Mouse (Mus musculus): ENCODE measurements at regions not wholly inside any gene's neighbourhood (a gene's known extent, or its start where the extent isn't known, plus 50 kb on each side); places are given as distances from the start of the nearest gene placed in this dataset.
"Not testable (repeated sequence)": the region's sequence is repeated elsewhere in the genome, so short reads cannot be mapped to it uniquely, and the experiment has no call there.

GRCm38 (mm10) chr2:116526203-116526602, 352.3 kb upstream of the Tmco5 start:
- not testable (repeated sequence) for H3K9ac ChIP-seq (ENCODE audit: low read length); H3K9me3 ChIP-seq (ENCODE audit: control insufficient read depth, low read length); DNase-seq (ENCODE audit: low spot score); H3K36me3 ChIP-seq (ENCODE audit: control insufficient read depth, insufficient read depth, low read length); H3K4me3 ChIP-seq (ENCODE audit: low read depth, low read length); H3K4me1 ChIP-seq (ENCODE audit: control insufficient read depth, insufficient read depth, low read length); H3K4me2 ChIP-seq (ENCODE audit: low read depth, severe bottlenecking); H3K27ac ChIP-seq (replicated peaks; ENCODE audit: low read depth, low read length); ATAC-seq (ENCODE audit: insufficient number of reproducible peaks, low FRiP score, low TSS enrichment, low read depth); H3K27me3 ChIP-seq (ENCODE audit: control insufficient read depth, insufficient read depth, low read length)
- WGBS: 88% methylated on average over 1 of the region's 3 CpGs

GRCm38 (mm10) chr2:116536453-116536852, 342.0 kb upstream of the Tmco5 start:
- DNase-seq (ENCODE audit: low spot score): peak; percentile 15
- ATAC-seq (ENCODE audit: insufficient number of reproducible peaks, low FRiP score, low TSS enrichment, low read depth): no peak
- peaks cover 18% of the 10 kb centered on the region for H3K9me3 ChIP-seq (ENCODE audit: control insufficient read depth, low read length)
- WGBS: 85% methylated on average over 1 of the region's 1 CpGs
- no peaks in the 10 kb centered on the region for H3K4me1 ChIP-seq (ENCODE audit: control insufficient read depth, insufficient read depth, low read length)
- H3K4me2 ChIP-seq (ENCODE audit: low read depth, severe bottlenecking): no peak overlapping the region
- H3K9ac ChIP-seq (ENCODE audit: low read length): no peak overlapping the region
- H3K4me3 ChIP-seq (ENCODE audit: low read depth, low read length): no peak overlapping the region
- H3K36me3 ChIP-seq (ENCODE audit: control insufficient read depth, insufficient read depth, low read length): no peaks in the 10 kb centered on the region
- H3K27ac ChIP-seq (replicated peaks; ENCODE audit: low read depth, low read length): no peak overlapping the region
- H3K27me3 ChIP-seq (ENCODE audit: control insufficient read depth, insufficient read depth, low read length): no peaks in the 10 kb centered on the region

GRCm38 (mm10) chr2:116559350-116559749, 319.1 kb upstream of the Tmco5 start:
- Histone ChIP-seq H3K27ac (replicated peaks; ENCODE audit: low read depth, low read length) (no peak overlapping the region), H3K9me3 (ENCODE audit: control insufficient read depth, low read length) (no peaks in the 10 kb centered on the region), H3K36me3 (ENCODE audit: control insufficient read depth, insufficient read depth, low read length) (no peaks in the 10 kb centered on the region), H3K27me3 (ENCODE audit: control insufficient read depth, insufficient read depth, low read length) (no peaks in the 10 kb centered on the region), H3K9ac (ENCODE audit: low read length) (no peak overlapping the region), H3K4me1 (ENCODE audit: control insufficient read depth, insufficient read depth, low read length) (no peaks in the 10 kb centered on the region), H3K4me3 (ENCODE audit: low read depth, low read length) (no peak overlapping the region), H3K4me2 (ENCODE audit: low read depth, severe bottlenecking) (no peak overlapping the region)
- no peak for DNase-seq (ENCODE audit: low spot score)
- no peak for ATAC-seq (ENCODE audit: insufficient number of reproducible peaks, low FRiP score, low TSS enrichment, low read depth)

- Histone ChIP-seq H3K4me3 (ENCODE audit: low read depth, low read length) (no peak overlapping the region), H3K27me3 (ENCODE audit: control insufficient read depth, insufficient read depth, low read length) (no peaks in the 10 kb centered on the region), H3K4me1 (ENCODE audit: control insufficient read depth, insufficient read depth, low read length) (no peaks in the 10 kb centered on the region), H3K4me2 (ENCODE audit: low read depth, severe bottlenecking) (no peak overlapping the region), H3K36me3 (ENCODE audit: control insufficient read depth, insufficient read depth, low read length) (no peaks in the 10 kb centered on the region), H3K9me3 (ENCODE audit: control insufficient read depth, low read length) (no peaks in the 10 kb centered on the region), H3K9ac (ENCODE audit: low read length) (no peak overlapping the region), H3K27ac (replicated peaks; ENCODE audit: low read depth, low read length) (no peak overlapping the region)
- ATAC-seq (ENCODE audit: insufficient number of reproducible peaks, low FRiP score, low TSS enrichment, low read depth) (0 out of 2 replicates have a peak, but pooled peaks have one; percentile 47), DNase-seq (ENCODE audit: low spot score) (no peak)
- 20% methylated on average over 2 of the region's 2 CpGs for WGBS
Measured at GRCm38 (mm10) chr2:116583989-116584388, 294.5 kb upstream of the Tmco5 start.

- 87% methylated on average over 11 of the region's 11 CpGs for WGBS
- Histone ChIP-seq H3K4me1 (ENCODE audit: control insufficient read depth, insufficient read depth, low read length) (no peaks in the 10 kb centered on the region), H3K4me2 (ENCODE audit: low read depth, severe bottlenecking) (no peak overlapping the region), H3K9me3 (ENCODE audit: control insufficient read depth, low read length) (no peaks in the 10 kb centered on the region), H3K36me3 (ENCODE audit: control insufficient read depth, insufficient read depth, low read length) (no peaks in the 10 kb centered on the region), H3K27ac (replicated peaks; ENCODE audit: low read depth, low read length) (no peak overlapping the region), H3K4me3 (ENCODE audit: low read depth, low read length) (no peak overlapping the region), H3K9ac (ENCODE audit: low read length) (no peak overlapping the region), H3K27me3 (ENCODE audit: control insufficient read depth, insufficient read depth, low read length) (no peaks in the 10 kb centered on the region)
- DNase-seq (ENCODE audit: low spot score) (no peak), ATAC-seq (ENCODE audit: insufficient number of reproducible peaks, low FRiP score, low TSS enrichment, low read depth) (no peak)
Measured at GRCm38 (mm10) chr2:116586203-116586959, 292.1 kb upstream of the Tmco5 start.

GRCm38 (mm10) chr2:116605869-116606268, 272.6 kb upstream of the Tmco5 start:
- no peak for ATAC-seq (ENCODE audit: insufficient number of reproducible peaks, low FRiP score, low TSS enrichment, low read depth)

GRCm38 (mm10) chr2:116639935-116640334, 238.6 kb upstream of the Tmco5 start:
- ATAC-seq (ENCODE audit: insufficient number of reproducible peaks, low FRiP score, low TSS enrichment, low read depth) (peak; percentile 92), DNase-seq (ENCODE audit: low spot score) (peak; percentile 50)
- H3K9ac ChIP-seq (ENCODE audit: low read length): no peak overlapping the region
- H3K4me2 ChIP-seq (ENCODE audit: low read depth, severe bottlenecking): no peak overlapping the region
- 0 out of 2 replicates have a peak, but pooled peaks cover 2% of the 10 kb centered on the region for H3K27me3 ChIP-seq (ENCODE audit: control insufficient read depth, insufficient read depth, low read length)
- WGBS: 13% methylated on average over 5 of the region's 5 CpGs
- H3K36me3 ChIP-seq (ENCODE audit: control insufficient read depth, insufficient read depth, low read length): no peaks in the 10 kb centered on the region
- H3K27ac ChIP-seq (replicated peaks; ENCODE audit: low read depth, low read length): no peak overlapping the region
- no peaks in the 10 kb centered on the region for H3K4me1 ChIP-seq (ENCODE audit: control insufficient read depth, insufficient read depth, low read length)
- H3K4me3 ChIP-seq (ENCODE audit: low read depth, low read length): no peak overlapping the region
- H3K9me3 ChIP-seq (ENCODE audit: control insufficient read depth, low read length): no peaks in the 10 kb centered on the region

More at GRCm38 (mm10) chr2:116605869-116606268, 272.6 kb upstream of the Tmco5 start:
- 86% methylated on average over 5 of the region's 5 CpGs for WGBS
- Histone ChIP-seq H3K4me1 (ENCODE audit: control insufficient read depth, insufficient read depth, low read length) (no peaks in the 10 kb centered on the region), H3K4me3 (ENCODE audit: low read depth, low read length) (no peak overlapping the region), H3K27ac (replicated peaks; ENCODE audit: low read depth, low read length) (no peak overlapping the region), H3K27me3 (ENCODE audit: control insufficient read depth, insufficient read depth, low read length) (no peaks in the 10 kb centered on the region), H3K9me3 (ENCODE audit: control insufficient read depth, low read length) (no peaks in the 10 kb centered on the region), H3K4me2 (ENCODE audit: low read depth, severe bottlenecking) (no peak overlapping the region), H3K9ac (ENCODE audit: low read length) (no peak overlapping the region), H3K36me3 (ENCODE audit: control insufficient read depth, insufficient read depth, low read length) (no peaks in the 10 kb centered on the region)
- no peak for DNase-seq (ENCODE audit: low spot score)

GRCm38 (mm10) chr2:116652106-116652505, 226.4 kb upstream of the Tmco5 start:
- Histone ChIP-seq H3K36me3 (ENCODE audit: control insufficient read depth, insufficient read depth, low read length) (no peaks in the 10 kb centered on the region), H3K4me2 (ENCODE audit: low read depth, severe bottlenecking) (no peak overlapping the region), H3K27ac (replicated peaks; ENCODE audit: low read depth, low read length) (no peak overlapping the region), H3K4me1 (ENCODE audit: control insufficient read depth, insufficient read depth, low read length) (no peaks in the 10 kb centered on the region), H3K9ac (ENCODE audit: low read length) (no peak overlapping the region), H3K9me3 (ENCODE audit: control insufficient read depth, low read length) (no peaks in the 10 kb centered on the region), H3K4me3 (ENCODE audit: low read depth, low read length) (no peak overlapping the region), H3K27me3 (ENCODE audit: control insufficient read depth, insufficient read depth, low read length) (no peaks in the 10 kb centered on the region)
- 79% methylated on average over 6 of the region's 6 CpGs for WGBS
- ATAC-seq (ENCODE audit: insufficient number of reproducible peaks, low FRiP score, low TSS enrichment, low read depth) (no peak), DNase-seq (ENCODE audit: low spot score) (no peak)

- DNase-seq (ENCODE audit: low spot score) (no peak), ATAC-seq (ENCODE audit: insufficient number of reproducible peaks, low FRiP score, low TSS enrichment, low read depth) (no peak)
- Histone ChIP-seq H3K36me3 (ENCODE audit: control insufficient read depth, insufficient read depth, low read length) (no peaks in the 10 kb centered on the region), H3K9ac (ENCODE audit: low read length) (no peak overlapping the region), H3K9me3 (ENCODE audit: control insufficient read depth, low read length) (no peaks in the 10 kb centered on the region), H3K27me3 (ENCODE audit: control insufficient read depth, insufficient read depth, low read length) (no peaks in the 10 kb centered on the region), H3K4me3 (ENCODE audit: low read depth, low read length) (no peak overlapping the region), H3K4me1 (ENCODE audit: control insufficient read depth, insufficient read depth, low read length) (no peaks in the 10 kb centered on the region), H3K27ac (replicated peaks; ENCODE audit: low read depth, low read length) (no peak overlapping the region), H3K4me2 (ENCODE audit: low read depth, severe bottlenecking) (no peak overlapping the region)
- WGBS: 84% methylated on average over 4 of the region's 4 CpGs
Measured at GRCm38 (mm10) chr2:116685756-116686155, 192.7 kb upstream of the Tmco5 start.
